Mouse (Mus musculus) midbrain, embryonic 10.5 days (tissue): ENCODE measurements around the gene Rps26. TPM values are rescaled to one million over a fixed set of nuclear protein-coding genes. Genes with fewer than 3 reads are reported as not detected.

Experiments
- DNase-seq: peaks from one replicate; pipeline ENCODE4 v3.0.0-alpha.2; 2017; ENCODE audit warnings: low spot score
- H3K27ac ChIP-seq: fragments of 300-500 bp; sonication (generic); replicated peaks from 2 replicates; pipeline ENCODE4 v1.5.1; 2016; ENCODE audit warnings: mild to moderate bottlenecking
- H3K27me3 ChIP-seq: fragments of 300-500 bp; sonication (generic); 2 replicates; pipeline ENCODE4 v1.6.1; 2016; ENCODE audit warnings: low read depth, mild to moderate bottlenecking; ENCODE audit not compliant: poor library complexity, severe bottlenecking
- H3K36me3 ChIP-seq: fragments of 300-500 bp; sonication (generic); 2 replicates; pipeline ENCODE4 v1.6.1; 2016; ENCODE audit warnings: mild to moderate bottlenecking, moderate library complexity
- H3K4me1 ChIP-seq: fragments of 300-500 bp; sonication (generic); 2 replicates; pipeline ENCODE4 v1.6.1; 2016
- H3K4me3 ChIP-seq: fragments of 300-500 bp; sonication (generic); 2 replicates; pipeline ENCODE4 v1.5.1; 2016; ENCODE audit warnings: mild to moderate bottlenecking, moderate library complexity
- H3K9me3 ChIP-seq: fragments of 300-500 bp; sonication (generic); replicated peaks from 2 replicates; pipeline ENCODE4 v1.6.1; 2016; ENCODE audit warnings: mild to moderate bottlenecking
- WGBS: fragments of 180-500 bp; shearing (Covaris S2); methylation state at CpG from one replicate; pipeline ENCODE4 v1.1.7; 2016; 5-methylcytosine and 5-hydroxymethylcytosine counted together
- polyA plus RNA-seq: library from polyadenylated mRNA; unstranded; fragments of >200 nt; fragmentation: Nextera tagmentation; extraction: Ambion mirVana; gene quantifications from 2 replicates; pipeline ENCODE4 v1.2.1, GENCODE M21; 2016

The Rps26 gene
- 460 and 529 TPM in 2 replicates for polyA plus RNA-seq

GRCm38 (mm10) chr10:128626311-128627310 lies at the start of gene Rps26:
TSS of gene Rps26 (minus strand) at chr10:128626747.
- 1% methylated on average over 40 of the region's 40 CpGs for WGBS
- H3K4me1 ChIP-seq = peaks cover 10% of the 10 kb centered on the region
- H3K36me3 ChIP-seq = peaks cover 34% of the 10 kb centered on the region
- H3K4me3 ChIP-seq = peak within 1 kb of the TSS; percentile 92
- DNase-seq = peak; percentile 82
- no peaks in the 10 kb centered on the region for H3K9me3 ChIP-seq
- peak within 1 kb of the TSS; percentile 95 for H3K27ac ChIP-seq
- H3K27me3 ChIP-seq = no peaks in the 10 kb centered on the region

GRCm38 (mm10) chr10:128674469-128675008 lies 48.0 kb upstream of the Rps26 start:
- Histone ChIP-seq H3K27ac (peak overlapping the region; percentile 79; the same call in 1 of the 2 replicates), H3K27me3 (peaks cover 34% of the 10 kb centered on the region)
- WGBS = 3% methylated on average over 9 of the region's 9 CpGs

GRCm38 (mm10) chr10:128673763-128674468 lies 47.4 kb upstream of the Rps26 start, which contains the start of gene Suox:
TSS of gene Suox (minus strand) at chr10:128674073.
- Histone ChIP-seq H3K4me1 (peaks cover 30% of the 10 kb centered on the region), H3K27me3 (peaks cover 34% of the 10 kb centered on the region), H3K4me3 (peak within 1 kb of the TSS; percentile 80), H3K36me3 (peaks cover 12% of the 10 kb centered on the region; the same call in 1 of the 2 replicates), H3K27ac (peak within 1 kb of the TSS; percentile 79), H3K9me3 (no peaks in the 10 kb centered on the region)
- WGBS = 1% methylated on average over 60 of the region's 60 CpGs
- peak; percentile 92 for DNase-seq

More at GRCm38 (mm10) chr10:128674469-128675008, 48.0 kb upstream of the Rps26 start:
- Histone ChIP-seq H3K36me3 (peaks cover 18% of the 10 kb centered on the region), H3K9me3 (no peaks in the 10 kb centered on the region), H3K4me1 (peaks cover 24% of the 10 kb centered on the region), H3K4me3 (peak overlapping the region; percentile 80)
- no peak for DNase-seq

GRCm38 (mm10) chr10:128671148-128671547 lies 44.6 kb upstream of the Rps26 start:
- peaks cover 37% of the 10 kb centered on the region for H3K4me1 ChIP-seq
- DNase-seq = no peak
- peaks cover 34% of the 10 kb centered on the region for H3K27me3 ChIP-seq
- H3K36me3 ChIP-seq = peaks cover 4% of the 10 kb centered on the region; the same call in 1 of the 2 replicates
- no peaks in the 10 kb centered on the region for H3K9me3 ChIP-seq
- no peak overlapping the region for H3K4me3 ChIP-seq
- H3K27ac ChIP-seq = no peak overlapping the region
- WGBS = 92% methylated on average over 9 of the region's 9 CpGs

GRCm38 (mm10) chr10:128668790-128669672 lies 42.5 kb upstream of the Rps26 start:
- H3K27ac ChIP-seq = peak overlapping the region; percentile 86

GRCm38 (mm10) chr10:128665806-128666205 lies 39.3 kb upstream of the Rps26 start:
- no peak overlapping the region for H3K27ac ChIP-seq
- DNase-seq = no peak
- peaks cover 14% of the 10 kb centered on the region for H3K4me1 ChIP-seq
- H3K27me3 ChIP-seq = peaks cover 12% of the 10 kb centered on the region
- H3K9me3 ChIP-seq = no peaks in the 10 kb centered on the region
- 0 out of 2 replicates have a peak, but pooled peaks cover under 1% of the 10 kb centered on the region for H3K36me3 ChIP-seq
- WGBS = 91% methylated on average over 2 of the region's 2 CpGs
- no peak overlapping the region for H3K4me3 ChIP-seq

More at GRCm38 (mm10) chr10:128668790-128669672, 42.5 kb upstream of the Rps26 start:
- peaks cover 34% of the 10 kb centered on the region for H3K27me3 ChIP-seq
- peak; percentile 59 for DNase-seq
- H3K36me3 ChIP-seq = peaks cover 4% of the 10 kb centered on the region; the same call in 1 of the 2 replicates
- no peaks in the 10 kb centered on the region for H3K9me3 ChIP-seq
- peak overlapping the region; percentile 76 for H3K4me3 ChIP-seq
- peaks cover 32% of the 10 kb centered on the region for H3K4me1 ChIP-seq
- WGBS = under 1% methylated on average over 42 of the region's 42 CpGs

GRCm38 (mm10) chr10:128665307-128665706 lies 38.8 kb upstream of the Rps26 start:
- Histone ChIP-seq H3K27ac (no peak overlapping the region), H3K9me3 (no peaks in the 10 kb centered on the region), H3K4me3 (no peak overlapping the region), H3K4me1 (peaks cover 14% of the 10 kb centered on the region), H3K36me3 (no peaks in the 10 kb centered on the region), H3K27me3 (peaks cover 7% of the 10 kb centered on the region)
- DNase-seq = no peak
- 84% methylated on average over 3 of the region's 3 CpGs for WGBS

GRCm38 (mm10) chr10:128664808-128665207 lies 38.3 kb upstream of the Rps26 start:
- 78% methylated on average over 3 of the region's 3 CpGs for WGBS
- no peak for DNase-seq
- no peak overlapping the region for H3K27ac ChIP-seq
- H3K4me3 ChIP-seq = no peak overlapping the region
- no peaks in the 10 kb centered on the region for H3K36me3 ChIP-seq
- H3K4me1 ChIP-seq = peaks cover 14% of the 10 kb centered on the region
- peaks cover 2% of the 10 kb centered on the region; the same call in 1 of the 2 replicates for H3K27me3 ChIP-seq
- no peaks in the 10 kb centered on the region for H3K9me3 ChIP-seq

GRCm38 (mm10) chr10:128663441-128664220 lies 37.1 kb upstream of the Rps26 start:
- 73% methylated on average over 5 of the region's 5 CpGs for WGBS

GRCm38 (mm10) chr10:128662465-128662864 lies 35.9 kb upstream of the Rps26 start:
- Histone ChIP-seq H3K4me3 (no peak overlapping the region), H3K27me3 (0 out of 2 replicates have a peak, but pooled peaks cover 3% of the 10 kb centered on the region)

More at GRCm38 (mm10) chr10:128663441-128664220, 37.1 kb upstream of the Rps26 start:
- Histone ChIP-seq H3K27me3 (0 out of 2 replicates have a peak, but pooled peaks cover 3% of the 10 kb centered on the region), H3K27ac (no peak overlapping the region), H3K36me3 (no peaks in the 10 kb centered on the region), H3K4me3 (no peak overlapping the region), H3K4me1 (peaks cover 10% of the 10 kb centered on the region), H3K9me3 (no peaks in the 10 kb centered on the region)
- no peak for DNase-seq

GRCm38 (mm10) chr10:128659490-128659889 lies 32.9 kb upstream of the Rps26 start:
- peaks cover 6% of the 10 kb centered on the region for H3K4me1 ChIP-seq
- no peaks in the 10 kb centered on the region for H3K36me3 ChIP-seq
- no peak for DNase-seq
- 0 out of 2 replicates have a peak, but pooled peaks cover 3% of the 10 kb centered on the region for H3K27me3 ChIP-seq
- H3K27ac ChIP-seq = 0 out of 2 replicates have a peak overlapping the region, but pooled peaks have one; percentile 13
- no peak overlapping the region for H3K4me3 ChIP-seq
- 46% methylated on average over 9 of the region's 9 CpGs for WGBS
- no peaks in the 10 kb centered on the region for H3K9me3 ChIP-seq

More at GRCm38 (mm10) chr10:128662465-128662864, 35.9 kb upstream of the Rps26 start:
- H3K36me3 ChIP-seq = no peaks in the 10 kb centered on the region
- no peaks in the 10 kb centered on the region for H3K9me3 ChIP-seq
- no peak overlapping the region for H3K27ac ChIP-seq
- H3K4me1 ChIP-seq = peaks cover 6% of the 10 kb centered on the region; the same call in 1 of the 2 replicates
- DNase-seq = no peak
